10 mouse cellular contexts compared by ENCODE assay signal in the genomic region with DNA sequence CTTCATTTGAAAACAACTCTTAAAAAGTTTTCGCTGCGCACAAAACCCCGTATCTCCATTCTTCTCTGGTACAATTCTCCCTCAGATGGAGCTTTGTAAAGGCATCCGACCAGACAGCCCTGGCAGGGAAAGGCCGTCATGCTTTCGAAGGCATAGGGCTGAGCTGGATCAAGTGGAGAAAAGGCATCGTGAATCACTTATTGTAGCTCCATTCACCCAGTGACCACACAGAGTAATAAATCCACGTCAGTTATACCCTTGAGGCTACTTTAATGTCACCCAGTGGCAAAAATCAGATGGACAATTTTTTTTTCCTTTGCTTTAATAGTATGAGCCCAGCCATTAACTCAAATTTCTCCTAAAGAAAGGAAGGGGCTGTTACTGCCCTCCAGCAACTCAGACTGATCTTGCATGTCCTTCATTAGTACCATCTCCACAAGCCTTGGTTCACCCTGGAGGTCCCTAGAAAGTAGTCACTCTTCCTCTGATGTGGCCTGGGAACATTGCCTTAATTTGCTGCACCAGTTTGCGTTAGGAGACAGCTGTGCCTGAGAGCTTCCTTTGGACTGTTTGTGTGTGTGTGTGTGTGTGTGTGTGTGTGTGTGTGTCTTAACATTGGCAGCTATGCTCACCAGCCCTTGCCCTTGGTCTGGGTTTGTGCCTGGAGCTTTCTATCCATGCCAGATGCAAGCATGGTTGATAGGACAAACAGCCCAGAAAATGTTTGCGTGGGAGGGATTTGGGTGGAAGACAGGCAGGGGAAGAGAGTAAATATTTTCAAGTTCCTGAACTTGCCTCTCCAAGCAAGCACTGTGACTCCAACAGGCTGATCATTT.
DNase-seq lines count a peak whose midpoint lies in the region; ATAC-seq lines count a peak whose summit lies in the region.
"Had no signal": no experiment of that assay in that cellular context is flagged by ENCODE, and none has a peak within 500 bp of the region (broad histone marks: within the 10 kb centered on the region; RNA-seq: fewer than 3 reads in every experiment).

No protein-coding gene starts in this region.

- H3K27me3 ChIP-seq in forebrain, embryonic 15.5 days = no peaks in the 10 kb centered on the region
- no peaks in the 10 kb centered on the region for H3K27me3 ChIP-seq in forebrain, embryonic 14.5 days (replicated peaks; ENCODE audit: control insufficient read depth, insufficient read depth, low read length)
- H3K27me3 ChIP-seq in heart, embryonic 16.5 days (ENCODE audit: control insufficient read depth, insufficient read depth, low read length) = no peaks in the 10 kb centered on the region
- H3K27me3 ChIP-seq: embryonic facial prominence, embryonic 12.5 days had no signal

- peaks cover 30% of the 10 kb centered on the region for H3K4me1 ChIP-seq in forebrain, embryonic 15.5 days
- H3K4me1 ChIP-seq in forebrain, embryonic 14.5 days (ENCODE audit: control insufficient read depth, insufficient read depth, low read length) = peaks cover 9% of the 10 kb centered on the region
- H3K4me1 ChIP-seq in heart, embryonic 16.5 days (ENCODE audit: control insufficient read depth, insufficient read depth, low read length) = peaks cover 14% of the 10 kb centered on the region

- DNase-seq in forebrain, embryonic 14.5 days (ENCODE audit: low spot score) = no peak
- peak; percentile 26 to 49 for DNase-seq in adrenal gland, postnatal 36 days
- DNase-seq in kidney, postnatal 4 days = peak; percentile 47 to 59
- DNase-seq in c-Kit-positive CD71-positive TER-119-positive erythroid progenitor cells, embryonic 14.5 days (ENCODE audit: low spot score) = no peak
- DNase-seq in layer of hippocampus, adult 8-10 months (ENCODE audit: low spot score in 2 of 2) = no peak
- DNase-seq in right cerebral cortex, adult 18-20 months = no peak
- DNase-seq: lung, embryonic 14.5 days had no signal

- H3K36me3 ChIP-seq in forebrain, embryonic 15.5 days = no peaks in the 10 kb centered on the region
- H3K36me3 ChIP-seq in forebrain, embryonic 14.5 days (ENCODE audit: control insufficient read depth, insufficient read depth, low read length) = no peaks in the 10 kb centered on the region
- H3K36me3 ChIP-seq in heart, embryonic 16.5 days (ENCODE audit: control insufficient read depth, insufficient read depth) = no peaks in the 10 kb centered on the region
- H3K36me3 ChIP-seq: embryonic facial prominence, embryonic 12.5 days had no signal

- no peaks in the 10 kb centered on the region for H3K9me3 ChIP-seq in forebrain, embryonic 15.5 days
- no peaks in the 10 kb centered on the region for H3K9me3 ChIP-seq in forebrain, embryonic 14.5 days (replicated peaks; ENCODE audit: control insufficient read depth, low read length)
- no peaks in the 10 kb centered on the region for H3K9me3 ChIP-seq in heart, embryonic 16.5 days (replicated peaks; ENCODE audit: control insufficient read depth, low read length)
- H3K9me3 ChIP-seq: embryonic facial prominence, embryonic 12.5 days had no signal

- H3K4me2 ChIP-seq in forebrain, embryonic 15.5 days (replicated peaks) = no peak overlapping the region
- no peak overlapping the region for H3K4me2 ChIP-seq in forebrain, embryonic 14.5 days (ENCODE audit: low read length)
- no peak overlapping the region for H3K4me2 ChIP-seq in heart, embryonic 16.5 days (ENCODE audit: low read depth, low read length)
- H3K4me2 ChIP-seq: embryonic facial prominence, embryonic 12.5 days; lung, embryonic 14.5 days had no signal

- no peak overlapping the region for H3K9ac ChIP-seq in forebrain, embryonic 15.5 days (replicated peaks)
- H3K9ac ChIP-seq in forebrain, embryonic 14.5 days (ENCODE audit: low read length) = no peak overlapping the region
- no peak overlapping the region for H3K9ac ChIP-seq in heart, embryonic 16.5 days (ENCODE audit: low read length)
- H3K9ac ChIP-seq: embryonic facial prominence, embryonic 12.5 days; lung, embryonic 14.5 days had no signal

- H3K4me3 ChIP-seq in forebrain, embryonic 15.5 days = no peak overlapping the region
- no peak overlapping the region for H3K4me3 ChIP-seq in forebrain, embryonic 14.5 days (ENCODE audit: low read depth, low read length)
- no peak overlapping the region for H3K4me3 ChIP-seq in heart, embryonic 16.5 days (ENCODE audit: low read length)
- H3K4me3 ChIP-seq: embryonic facial prominence, embryonic 12.5 days had no signal

- no peak overlapping the region for H3K27ac ChIP-seq in forebrain, embryonic 15.5 days (replicated peaks)
- no peak overlapping the region for H3K27ac ChIP-seq in forebrain, embryonic 14.5 days (ENCODE audit: low read depth, low read length)
- H3K27ac ChIP-seq in heart, embryonic 16.5 days (ENCODE audit: low read length) = peak overlapping the region; percentile 10
- H3K27ac ChIP-seq: embryonic facial prominence, embryonic 12.5 days had no signal

- WGBS in forebrain, embryonic 15.5 days = 37% methylated on average over 10 of the region's 10 CpGs
- 46% methylated on average over 10 of the region's 10 CpGs for WGBS in forebrain, embryonic 14.5 days
- WGBS in heart, embryonic 16.5 days = 72% methylated on average over 10 of the region's 10 CpGs

- ATAC-seq in forebrain, embryonic 15.5 days (replicated peaks) = 0 out of 2 replicates have a peak, but pooled peaks have one; percentile 32
- no peak for ATAC-seq in forebrain, embryonic 14.5 days
- ATAC-seq in heart, embryonic 16.5 days (replicated peaks; ENCODE audit: extremely low read depth, insufficient read depth, low FRiP score) = no peak

Comparison
In these comparisons a context has a peak if more than half of its experiments do, and no peak if none do; other contexts are left out.
1. DNase-seq: peak in adrenal gland, postnatal 36 days (2 of 2) and kidney, postnatal 4 days (2 of 2); none in forebrain, embryonic 14.5 days (single experiment), c-Kit-positive CD71-positive TER-119-positive erythroid progenitor cells, embryonic 14.5 days (single experiment), layer of hippocampus, adult 8-10 months (0 of 2) and right cerebral cortex, adult 18-20 months (single experiment).